Mouse (Mus musculus): ENCODE data around the gene Ucp3.
A peak's percentile ranks its signal among the peaks of the same experiment; 100 is the strongest.

The Ucp3 gene

DNA sequence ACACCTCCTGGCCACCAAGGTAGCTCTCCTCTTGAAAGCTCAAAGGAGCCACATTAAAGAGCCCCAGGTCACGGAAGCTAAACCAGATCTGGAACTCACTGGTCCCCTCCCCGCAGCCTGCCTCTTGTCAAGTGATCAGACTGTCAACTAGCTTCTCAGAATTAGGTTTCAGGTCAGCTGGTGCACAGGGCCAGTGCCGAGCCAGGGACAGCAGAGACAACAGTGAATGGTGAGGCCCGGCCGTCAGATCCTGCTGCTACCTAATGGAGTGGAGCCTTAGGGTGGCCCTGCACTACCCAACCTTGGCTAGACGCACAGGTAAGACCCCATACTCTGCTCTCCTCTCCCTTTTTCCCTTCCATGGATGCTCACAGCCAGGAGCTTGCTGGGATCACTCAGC, at the start of gene Ucp3:
TSS of gene Ucp3 (plus strand) at position 214 of the 400 bp plus-strand sequence.
- no peak for DNase-seq

GRCm38 (mm10) chr7:100425795-100426194, 47.0 kb upstream of the Ucp3 start:
- no peak for DNase-seq

DNA sequence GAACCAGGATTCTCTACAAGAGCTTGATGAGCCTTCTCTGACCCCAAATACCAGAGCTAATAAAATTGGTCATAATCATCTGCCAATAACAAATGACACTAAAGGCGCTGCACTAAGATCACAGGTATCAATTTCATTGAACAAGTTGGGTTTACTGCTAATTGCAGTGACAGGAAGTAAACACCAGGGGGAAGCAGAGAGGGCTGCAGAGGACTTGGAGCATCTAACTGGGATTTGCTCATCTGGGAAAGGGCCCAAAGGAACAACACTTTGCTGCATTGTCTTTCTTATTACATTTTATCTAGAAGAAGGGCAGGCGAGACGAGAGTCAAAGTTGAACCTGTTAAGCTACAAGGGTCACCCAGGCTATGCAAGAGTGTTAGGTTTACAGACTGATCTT, 43.7 kb upstream of the Ucp3 start:
- DNase-seq: peak in 1 of 2 experiments; percentile 34

DNA sequence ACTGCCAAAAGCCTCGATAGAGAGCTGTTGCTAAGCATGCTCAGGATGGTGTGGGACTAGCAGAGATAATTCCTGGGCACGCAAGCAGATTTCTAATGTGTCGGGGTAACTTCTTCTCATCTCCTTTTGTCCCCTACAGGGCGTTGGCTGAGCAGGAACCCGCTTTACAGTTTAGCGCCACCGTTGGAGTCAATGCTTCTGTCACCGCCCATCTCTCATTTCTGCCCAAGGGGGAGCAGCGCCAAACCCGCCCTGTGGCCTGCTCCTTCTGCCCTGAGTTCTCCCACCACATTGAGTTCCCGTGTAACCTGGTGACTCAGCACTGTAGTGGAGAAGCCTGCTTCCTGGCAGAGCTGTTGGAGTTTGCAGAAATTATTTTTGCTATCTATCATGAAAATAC, 42.9 kb upstream of the Ucp3 start:
- DNase-seq: no peak

GRCm38 (mm10) chr7:100431103-100431502, 41.7 kb upstream of the Ucp3 start:
- DNase-seq: no peak

- no peak for DNase-seq
Observed at GRCm38 (mm10) chr7:100433295-100433694, 39.5 kb upstream of the Ucp3 start.

DNA sequence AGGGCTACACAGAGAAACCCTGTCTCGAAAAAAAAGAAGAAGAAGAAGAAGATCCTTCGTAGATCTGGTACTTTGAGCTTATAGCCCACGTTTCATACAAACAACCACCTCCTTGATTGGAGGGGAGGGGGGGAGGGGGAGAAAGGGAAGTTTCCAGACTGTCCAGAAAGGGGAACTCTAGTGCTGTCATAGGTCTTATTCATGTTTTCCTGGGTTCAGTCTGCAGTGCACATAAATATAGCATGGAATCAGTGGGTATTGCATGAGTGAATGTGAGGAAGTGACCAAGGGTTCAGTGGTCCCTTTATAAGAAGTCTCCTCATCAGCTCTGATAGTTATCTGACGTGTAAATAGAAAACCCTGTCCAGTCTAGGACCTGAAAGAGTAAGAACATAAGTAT, 29.1 kb upstream of the Ucp3 start:
- DNase-seq: no peak

- DNase-seq: no peak
Observed at GRCm38 (mm10) chr7:100446271-100446670, 26.5 kb upstream of the Ucp3 start.

- no peak for DNase-seq
Observed at GRCm38 (mm10) chr7:100448530-100448929, 24.3 kb upstream of the Ucp3 start.

DNA sequence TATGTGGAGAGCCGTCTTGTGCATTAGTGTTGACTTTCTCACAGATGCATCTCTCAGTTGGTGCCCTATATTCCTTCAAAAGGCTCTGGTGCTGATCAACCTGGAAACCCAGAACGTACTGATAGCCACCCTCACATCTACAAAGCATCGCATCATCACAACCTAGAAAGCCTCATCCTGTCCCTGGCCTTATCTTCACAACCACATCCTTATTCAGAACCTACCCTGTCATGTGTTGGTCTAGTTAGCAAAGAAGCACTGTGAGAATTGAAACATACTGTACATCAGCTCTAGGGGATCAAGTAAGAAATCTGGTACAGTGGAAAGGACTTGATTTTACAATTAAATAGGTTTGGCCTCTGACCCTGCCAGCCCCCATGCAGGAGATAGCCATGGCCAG, 23.8 kb upstream of the Ucp3 start:
- DNase-seq: no peak

DNA sequence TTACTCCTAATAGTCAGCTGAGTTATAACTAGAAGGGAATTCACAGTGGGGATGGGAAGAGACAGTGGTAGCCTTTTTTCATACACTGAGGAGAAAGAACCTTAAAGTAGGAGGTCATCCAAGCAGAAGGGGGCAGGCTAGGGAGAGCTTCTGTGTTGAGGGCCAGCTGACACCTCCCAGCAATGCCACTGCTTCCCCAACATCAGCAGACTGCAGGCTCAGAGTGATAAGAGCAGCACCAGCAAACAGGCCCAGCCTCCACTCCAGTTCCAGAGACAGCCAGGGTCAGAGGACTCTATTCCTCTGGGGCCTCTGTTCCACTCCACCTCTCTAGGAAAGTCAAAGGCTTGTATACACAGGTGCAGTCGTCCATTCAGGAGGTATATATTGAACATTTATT, 14.6 kb upstream of the Ucp3 start:
- DNase-seq: no peak

GRCm38 (mm10) chr7:100459862-100460261, 12.9 kb upstream of the Ucp3 start:
- no peak for DNase-seq

DNA sequence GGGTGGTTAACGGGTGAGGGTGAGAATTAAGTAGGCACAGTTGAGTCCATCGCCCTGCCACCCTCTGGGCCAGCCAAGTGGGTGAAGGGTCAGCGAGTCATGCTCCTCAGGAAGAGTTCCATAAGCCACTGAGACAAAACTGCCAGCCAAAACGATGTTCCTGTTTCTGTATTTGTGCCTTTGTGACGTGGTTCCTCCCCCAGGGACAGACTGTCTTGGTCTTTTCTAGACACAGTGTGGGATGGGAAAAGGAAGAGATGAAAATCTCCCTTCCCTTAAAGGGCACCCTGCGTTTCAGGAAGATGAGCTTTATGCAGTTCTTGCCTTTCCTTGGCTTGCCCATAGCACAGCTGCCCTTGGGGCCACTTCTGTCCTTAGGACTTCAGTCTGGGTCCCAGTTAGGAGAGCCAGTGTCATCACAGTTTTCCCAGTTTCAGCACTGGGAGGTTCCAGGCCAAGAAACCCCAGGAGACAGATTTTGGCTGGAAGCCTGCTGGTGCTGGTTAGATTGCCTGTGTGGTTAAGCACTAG, 11.1 kb upstream of the Ucp3 start:
- peak; percentile 14 to 20 for DNase-seq

DNA sequence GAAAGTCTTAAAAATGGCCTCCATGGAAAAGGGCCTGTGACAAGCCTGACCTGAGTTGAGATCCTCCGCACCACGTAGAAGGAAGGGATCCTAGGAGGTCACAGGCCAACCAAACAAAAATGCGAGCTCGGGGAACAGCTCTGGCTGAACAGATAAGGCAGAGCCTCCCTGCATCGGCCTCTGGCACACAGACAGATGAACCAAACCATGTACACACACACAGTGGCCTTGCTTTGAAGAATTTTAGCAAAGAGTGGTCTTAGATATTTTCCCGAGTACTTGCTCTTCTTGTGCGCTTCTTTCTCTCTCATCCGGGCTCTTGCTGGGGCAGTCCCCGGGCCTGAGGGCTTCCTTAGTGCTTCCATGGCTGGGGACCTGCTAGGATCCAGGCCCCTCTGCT, 9.6 kb upstream of the Ucp3 start:
- no peak for DNase-seq

GRCm38 (mm10) chr7:100463757-100464156, 9.0 kb upstream of the Ucp3 start:
- DNase-seq: no peak

DNA sequence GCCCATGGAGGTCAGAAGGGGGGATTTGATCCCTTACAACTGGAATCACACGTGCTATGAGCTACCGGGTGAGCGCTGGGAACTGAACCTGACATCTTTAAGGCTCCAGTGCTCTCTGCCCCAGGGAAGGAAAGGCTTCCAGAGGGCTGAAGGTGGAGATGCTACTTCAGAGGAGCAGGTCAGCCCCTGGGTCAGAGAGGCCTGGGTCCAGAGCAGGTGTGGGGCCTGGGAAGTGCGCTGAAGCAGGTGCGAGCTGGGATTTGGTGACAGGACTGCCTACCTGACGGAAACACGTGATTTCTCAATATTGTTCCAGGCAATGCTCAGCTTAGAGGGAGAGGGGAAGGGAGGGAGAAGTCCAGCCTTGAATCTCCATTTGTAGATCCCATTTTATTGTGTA, 8.5 kb upstream of the Ucp3 start:
- DNase-seq: no peak

GRCm38 (mm10) chr7:100465248-100465647, 7.5 kb upstream of the Ucp3 start:
- DNase-seq: no peak

DNA sequence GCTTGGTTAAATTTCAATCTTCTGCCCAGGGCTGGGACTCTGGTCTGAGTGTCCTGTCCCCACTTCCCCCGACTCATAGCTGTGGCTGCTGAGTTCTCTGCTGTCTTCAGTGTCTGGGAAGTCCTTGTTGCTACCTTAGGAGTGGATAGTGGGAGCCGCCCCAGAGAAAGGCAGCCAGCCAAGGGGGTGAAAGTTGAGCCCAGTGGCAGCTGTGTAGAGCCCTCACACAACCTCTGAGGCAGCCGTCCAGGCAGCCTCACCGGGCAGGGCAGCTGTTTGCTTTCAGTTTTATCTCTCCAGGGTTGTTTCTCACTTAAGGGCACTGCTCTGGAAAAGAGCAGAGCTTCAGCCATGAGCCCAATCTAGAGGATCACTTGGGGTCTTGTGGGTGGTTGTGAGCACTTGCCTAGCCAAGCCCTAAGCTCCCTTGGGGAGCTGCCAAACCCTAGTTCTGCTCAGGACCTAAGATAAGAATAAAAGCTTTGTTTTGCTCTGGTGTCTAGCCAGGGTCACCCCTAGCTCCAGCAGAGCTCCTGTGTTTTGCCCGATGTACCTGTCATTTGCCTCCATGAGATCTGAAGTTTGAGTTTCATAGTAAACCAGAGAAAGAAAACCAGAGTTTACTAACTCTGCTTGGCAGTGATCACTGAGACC, 7.0 kb upstream of the Ucp3 start:
- DNase-seq: peak; percentile 22 to 26

- no peak for DNase-seq
Observed at GRCm38 (mm10) chr7:100466781-100467510, 5.8 kb upstream of the Ucp3 start.

DNA sequence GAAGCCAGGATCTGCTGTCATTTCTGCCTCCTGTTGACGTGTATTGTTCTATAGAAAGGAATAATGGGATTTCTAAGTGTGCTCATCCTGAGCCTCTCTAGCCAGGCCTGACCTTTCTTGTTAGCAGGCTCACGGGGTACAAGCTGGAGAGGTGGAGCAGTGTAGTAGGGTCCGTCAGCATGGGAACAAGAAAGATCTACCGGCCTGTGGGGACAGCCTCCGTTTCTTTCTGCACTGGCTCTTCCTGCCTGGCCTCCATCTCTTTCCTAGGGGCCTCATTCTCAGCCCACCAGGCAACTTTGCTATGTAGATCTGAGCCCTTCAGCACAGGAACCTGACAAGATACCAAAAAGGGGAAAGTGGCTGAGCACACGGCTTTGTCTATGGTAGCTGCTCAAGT, 4.0 kb upstream of the Ucp3 start:
- DNase-seq: no peak

DNA sequence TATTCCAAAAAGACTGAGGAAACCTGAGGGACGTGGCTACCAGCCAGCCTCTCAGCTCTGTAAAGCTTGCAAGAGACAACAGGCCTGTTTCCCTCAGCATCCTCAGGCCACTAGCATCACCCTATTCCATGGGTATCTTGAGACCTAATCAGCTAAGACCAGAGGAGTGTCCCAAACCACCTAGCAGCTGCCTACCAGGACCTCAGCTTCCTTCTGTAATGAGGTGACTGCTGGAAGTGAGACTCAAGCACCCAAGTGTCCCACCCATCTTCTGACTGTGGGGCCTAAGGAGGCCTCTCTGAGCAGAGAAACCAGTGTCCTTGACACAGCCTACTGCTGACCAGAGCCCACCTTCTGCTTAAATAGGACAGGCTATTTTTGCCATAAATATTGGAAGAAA, 3.3 kb upstream of the Ucp3 start:
- DNase-seq: no peak

DNA sequence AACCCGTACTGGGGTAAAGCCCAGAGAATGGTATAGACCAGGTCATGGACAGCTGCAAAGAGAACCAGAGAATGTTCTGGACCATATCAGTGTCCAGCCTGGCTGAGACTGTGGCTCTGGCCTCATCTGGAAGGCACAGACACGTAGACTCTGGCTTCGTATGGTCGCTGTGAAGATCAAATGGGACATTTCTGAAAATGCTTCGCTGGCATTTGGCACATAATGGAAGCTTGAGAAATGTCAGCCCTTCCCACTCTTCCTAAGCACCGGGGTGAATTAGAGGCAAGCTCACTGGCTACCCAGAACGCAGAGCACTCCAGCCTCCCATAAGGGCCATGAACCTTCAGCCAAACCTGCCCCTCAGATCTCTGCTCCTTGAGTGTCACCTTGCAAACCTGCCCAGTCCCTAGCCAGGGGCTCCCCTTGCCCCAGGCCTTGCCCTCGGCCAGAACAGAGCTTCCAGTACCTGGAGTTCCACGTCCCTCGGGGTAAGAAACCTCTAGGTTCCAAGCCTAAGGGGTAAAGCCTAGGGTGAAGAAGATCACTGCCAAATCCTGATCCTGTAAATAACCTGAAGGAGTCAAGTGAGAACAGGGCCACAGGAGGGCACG, 1.9 kb upstream of the Ucp3 start:
- DNase-seq: no peak

- DNase-seq: no peak
Observed at GRCm38 (mm10) chr7:100471407-100471797, 1.4 kb upstream of the Ucp3 start.

DNA sequence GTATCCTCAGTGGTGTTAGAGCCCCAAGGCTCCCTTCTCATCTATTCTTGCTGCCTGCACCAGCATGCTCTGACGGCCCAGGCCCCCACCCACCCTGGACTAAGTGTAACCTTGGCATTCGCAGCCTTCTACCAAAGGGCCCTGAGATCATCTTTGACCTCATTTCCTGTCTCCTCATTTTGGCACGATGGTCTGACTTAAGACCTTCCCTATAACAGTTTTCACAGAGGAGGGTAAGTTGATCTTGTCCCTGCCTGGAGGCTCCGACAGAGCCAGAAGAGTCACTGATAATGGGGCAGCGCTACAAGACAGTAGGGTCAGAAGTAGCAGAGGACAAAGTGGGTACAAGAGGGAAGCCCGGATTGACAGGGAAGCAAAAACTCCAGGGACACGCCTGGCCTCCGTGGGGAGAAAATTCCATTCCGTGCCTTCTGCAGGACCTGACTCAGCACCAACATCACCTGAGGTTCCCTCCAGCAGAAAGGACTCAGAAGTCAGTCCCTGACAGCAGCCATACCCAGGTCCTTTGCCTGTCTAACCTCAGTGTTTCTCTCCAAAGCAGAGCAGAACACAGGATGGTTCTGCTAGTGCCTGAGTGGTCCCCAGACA, 1.2 kb downstream of the Ucp3 start:
- DNase-seq: no peak

Measured in spleen, adult 18-20 months (tissue).